Mouse (Mus musculus): Measurements from ENCODE around the gene Bcl2l15.

Gene Bcl2l15

DNA sequence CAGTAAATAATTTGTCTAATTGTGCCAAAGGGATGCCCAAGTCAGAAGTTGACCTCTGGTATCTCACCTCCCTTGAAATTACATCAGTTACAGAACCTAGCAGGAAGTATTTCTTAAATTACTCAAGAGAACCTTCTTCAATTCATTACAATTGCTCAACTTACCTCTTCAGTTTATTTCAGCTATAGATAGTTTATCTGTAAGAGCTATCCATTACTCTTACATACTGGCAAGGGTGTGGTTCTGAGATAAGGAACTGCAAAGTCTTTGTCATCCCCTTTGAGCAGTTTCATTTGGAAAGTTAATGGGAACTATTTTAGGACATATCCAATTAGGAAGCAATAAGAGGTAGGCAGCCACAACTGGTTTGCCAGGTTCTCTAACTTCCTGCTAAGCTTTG lies at the start of gene Bcl2l15:
Bcl2l15 (plus strand) TSS at position 176 of the 400 bp plus-strand sequence.
- in situ Hi-C loops (cut with MboI, MseI): loop anchor here in 1 of 2 experiments (10.0 kb wide), 1 partner anchor 388 kb away; no protein-coding TSS in a partner anchor

DNA sequence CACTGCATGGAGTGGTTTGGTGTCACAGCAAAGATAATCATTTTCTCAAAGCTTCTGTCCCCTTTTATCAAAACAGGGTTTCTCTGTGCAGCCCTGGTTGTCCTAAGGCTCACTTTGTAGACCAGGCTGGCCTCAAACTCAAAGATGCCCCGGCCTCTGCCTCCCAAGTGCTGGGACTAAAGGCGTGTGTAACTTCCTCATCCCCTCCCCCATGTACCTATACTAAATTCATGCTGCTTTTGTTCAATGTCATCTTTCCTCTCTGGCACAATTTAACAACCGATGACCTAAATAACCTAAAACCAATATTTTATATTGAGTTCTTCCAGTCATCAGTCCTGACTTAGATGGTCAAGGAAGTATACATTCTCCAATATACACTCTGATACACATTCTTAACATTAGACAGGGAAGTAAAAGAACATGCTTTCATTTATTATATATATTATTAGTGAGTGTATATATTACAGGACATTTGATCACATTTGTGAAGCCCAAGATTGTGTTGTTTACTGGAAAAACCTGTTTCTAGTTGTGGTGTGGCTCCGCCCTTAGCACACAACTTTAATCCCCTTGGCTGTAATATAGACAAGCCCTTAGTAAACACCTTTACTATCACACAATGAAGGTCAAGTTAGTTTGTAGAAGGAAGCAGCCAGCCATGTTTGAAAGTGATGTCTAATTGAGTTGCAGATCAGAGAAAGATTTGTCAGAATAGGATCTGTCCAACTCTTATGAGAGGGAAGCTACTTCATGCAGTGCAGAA lies 49.4 kb upstream of the Bcl2l15 start:
- in situ Hi-C loops (cut with MboI, MseI): no loop called here

DNA sequence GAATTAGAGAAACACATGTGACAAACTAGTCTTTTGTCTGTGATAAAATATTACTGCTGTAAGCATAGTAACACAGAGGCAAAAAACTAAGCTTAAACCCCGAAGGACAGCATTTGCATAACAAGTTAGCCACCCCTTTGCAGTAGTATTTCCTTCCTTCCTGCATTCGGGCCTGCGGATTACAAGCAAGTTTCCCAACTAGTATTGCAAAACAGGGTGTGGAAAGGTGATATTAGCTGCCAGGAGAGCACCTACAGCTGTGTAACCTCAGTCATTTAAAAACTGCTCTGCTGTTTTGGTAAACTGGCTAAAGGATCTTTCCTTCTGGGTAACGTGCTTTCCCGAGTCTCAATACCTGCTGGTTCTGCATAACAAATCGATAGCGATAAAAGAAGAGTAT lies 45.2 kb upstream of the Bcl2l15 start:
- in situ Hi-C loops (cut with MboI, MseI): no loop called here

DNA sequence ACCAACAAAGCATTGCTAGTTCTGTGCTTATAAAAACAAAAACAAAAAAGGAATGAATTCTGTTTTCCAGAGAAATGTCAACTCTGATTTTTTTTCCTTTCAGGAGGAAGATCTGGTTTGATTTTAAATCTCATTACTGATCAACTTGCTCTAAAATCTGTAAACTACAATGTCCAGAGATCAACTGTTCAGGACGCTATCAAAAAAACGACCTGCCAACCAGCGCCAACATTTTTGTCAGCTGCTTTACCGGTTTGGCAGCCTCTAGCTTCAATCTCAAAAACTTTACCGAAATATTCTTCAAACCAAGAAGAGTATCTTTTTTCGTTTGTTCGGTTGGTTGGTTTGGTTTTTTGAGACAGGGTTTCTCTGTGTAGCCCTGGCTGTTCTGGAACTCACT lies 43.3 kb upstream of the Bcl2l15 start:
- in situ Hi-C loops (cut with MboI, MseI): no loop called here

DNA sequence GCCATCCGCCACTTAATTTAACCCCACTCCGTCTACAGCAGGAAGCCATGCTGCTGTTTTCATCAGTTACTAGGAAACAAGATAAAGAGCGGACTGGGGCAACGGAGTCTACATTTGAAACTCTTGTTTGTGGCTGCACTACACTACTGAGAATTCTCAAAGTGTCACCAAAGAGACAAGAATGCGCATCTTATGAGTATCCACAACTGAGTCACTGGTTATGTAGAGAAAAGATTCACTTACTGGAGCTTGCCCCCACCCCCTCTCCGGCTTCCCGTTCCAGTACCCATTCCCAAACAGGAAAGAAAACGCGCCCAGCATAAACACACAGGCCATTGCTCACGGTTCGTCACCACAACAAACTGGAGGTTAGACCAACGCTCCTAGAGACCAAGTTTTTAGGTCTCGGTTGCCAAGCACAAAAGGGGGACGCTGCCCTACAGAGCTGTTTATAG lies 42.5 kb upstream of the Bcl2l15 start:
- in situ Hi-C loops (cut with MboI, MseI): loop anchor here (5.0 kb wide), 2 partner anchors 67 to 82 kb away; partner anchors contain the start of gene Ptpn22 (in 1 of the 2)

DNA sequence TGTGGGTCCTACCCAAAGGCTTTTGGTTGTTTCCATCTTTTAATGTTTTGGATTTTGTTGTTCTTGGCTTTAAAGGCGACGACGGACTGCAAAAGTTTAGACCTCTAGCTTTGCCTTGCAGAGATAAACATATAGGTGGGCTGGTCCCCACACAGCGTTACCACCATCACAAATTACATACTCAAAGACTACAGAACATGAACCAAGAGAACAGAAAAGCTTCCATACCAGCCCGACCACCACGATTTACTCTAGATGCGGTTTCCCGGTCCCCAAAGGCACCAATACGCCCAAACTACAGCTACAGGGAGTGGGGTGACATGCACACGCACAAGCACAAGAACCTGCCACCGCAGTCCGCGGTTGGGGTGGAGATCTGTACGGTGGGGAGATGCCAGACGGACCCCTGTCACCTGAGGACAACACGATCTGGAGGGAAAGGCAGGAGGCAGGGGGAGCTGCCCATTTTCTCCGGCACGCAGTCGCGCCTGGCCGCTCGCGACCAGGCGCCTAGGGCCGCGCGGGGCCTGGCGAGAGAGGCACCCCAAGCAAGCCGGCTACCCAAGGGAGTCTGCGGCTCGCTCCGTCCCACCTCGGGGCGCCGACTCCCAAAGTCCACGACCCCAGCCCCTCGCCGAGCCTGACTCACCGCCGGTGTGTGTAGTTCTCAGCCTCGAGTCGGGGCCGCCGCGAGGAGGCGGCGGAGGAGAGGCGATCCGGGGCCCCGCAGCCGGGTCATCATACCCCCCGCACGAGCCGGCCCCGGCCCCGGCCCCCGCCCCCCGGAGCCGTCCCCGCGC lies 41.9 kb upstream of the Bcl2l15 start:
- in situ Hi-C loops (cut with MboI, MseI): loop anchor here (5.0 kb wide), 2 partner anchors 67 to 82 kb away; partner anchors contain the start of gene Ptpn22 (in 1 of the 2)

DNA sequence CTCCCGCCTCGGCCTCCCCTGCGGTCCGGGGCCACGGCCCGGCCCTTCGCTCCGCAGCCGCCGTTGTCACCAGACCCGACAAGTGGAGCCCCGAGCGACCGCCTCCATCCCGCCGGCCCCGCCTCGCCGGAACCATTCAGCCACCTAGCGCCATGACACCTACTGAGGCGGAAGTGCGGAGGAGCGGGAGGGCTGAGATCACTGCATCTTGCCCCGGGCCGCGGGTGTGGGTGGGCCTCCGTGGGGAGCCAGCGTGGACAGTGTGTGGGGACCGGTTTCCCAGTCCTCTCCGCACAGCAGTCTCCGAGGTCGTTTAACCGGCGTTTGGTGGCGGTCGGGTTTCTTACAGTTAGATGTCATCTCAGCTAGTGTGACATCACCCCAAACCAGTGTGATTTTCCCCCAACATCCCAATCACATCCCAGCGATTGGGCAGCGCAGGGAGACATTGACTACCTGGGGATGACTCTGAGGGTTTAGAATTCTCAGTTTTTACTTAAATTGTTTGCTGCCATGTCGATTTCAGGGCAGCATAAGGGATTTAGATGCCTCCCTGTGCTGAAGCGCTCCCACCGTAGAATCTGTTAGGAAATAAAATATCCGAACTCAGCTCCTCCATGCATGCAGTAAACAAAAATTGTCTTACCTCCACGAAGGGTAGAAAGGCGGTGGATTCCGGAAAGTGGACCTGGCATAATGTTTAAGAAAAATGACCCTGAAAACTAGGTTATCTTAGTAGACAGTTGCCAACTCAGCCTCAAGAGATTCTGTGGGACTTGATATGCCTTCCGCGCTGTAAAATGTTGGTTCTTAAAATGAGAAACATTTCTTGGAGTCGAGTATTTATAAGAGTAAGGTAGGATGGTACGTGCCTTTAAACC lies 40.9 kb upstream of the Bcl2l15 start, which contains the start of gene Hipk1:
Hipk1 (minus strand) TSS at position 334 of the 881 bp plus-strand sequence.
- in situ Hi-C loops (cut with MboI, MseI): loop anchor here (5.0 kb wide), 2 partner anchors 66 to 81 kb away; partner anchors contain the start of gene Ptpn22 (in 1 of the 2)

DNA sequence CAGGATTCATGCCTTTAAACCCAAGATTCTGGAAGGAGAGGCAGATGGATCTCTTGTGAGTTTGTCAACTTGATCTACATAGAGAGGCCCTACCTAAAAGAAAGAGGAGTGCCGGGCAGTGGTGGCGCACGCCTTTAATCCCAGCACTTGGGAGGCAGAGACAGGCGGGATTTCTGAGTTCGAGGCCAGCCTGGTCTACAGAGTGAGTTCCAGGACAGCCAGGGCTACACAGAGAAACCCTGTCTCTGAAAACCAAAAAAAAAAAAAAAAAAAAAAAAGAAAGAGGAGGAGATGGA lies 40.3 kb upstream of the Bcl2l15 start:
- in situ Hi-C loops (cut with MboI, MseI): loop anchor here (5.0 kb wide), 2 partner anchors 65 to 80 kb away; partner anchors contain the start of gene Ptpn22 (in 1 of the 2)

DNA sequence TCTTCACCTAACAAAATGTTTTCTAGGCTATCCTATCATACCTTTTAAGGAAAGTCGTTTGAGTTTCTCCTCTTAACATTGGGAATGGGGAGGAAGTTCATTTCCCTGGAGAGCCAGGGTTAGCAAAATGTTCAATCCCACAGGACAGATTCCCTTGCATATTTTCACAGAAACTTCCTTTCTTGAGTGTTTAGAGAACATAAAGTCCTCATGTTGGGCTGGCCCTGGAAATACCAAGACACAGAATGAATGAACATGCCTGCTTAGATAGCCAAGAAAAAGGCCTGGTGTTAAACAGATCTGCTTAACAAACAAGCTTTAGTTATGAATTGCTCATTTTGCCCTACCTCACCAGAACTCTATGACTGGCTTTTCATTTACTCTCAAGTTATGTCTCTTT lies 39.8 kb upstream of the Bcl2l15 start:
- in situ Hi-C loops (cut with MboI, MseI): loop anchor here (5.0 kb wide), 2 partner anchors 65 to 80 kb away; partner anchors contain the start of gene Ptpn22 (in 1 of the 2)

DNA sequence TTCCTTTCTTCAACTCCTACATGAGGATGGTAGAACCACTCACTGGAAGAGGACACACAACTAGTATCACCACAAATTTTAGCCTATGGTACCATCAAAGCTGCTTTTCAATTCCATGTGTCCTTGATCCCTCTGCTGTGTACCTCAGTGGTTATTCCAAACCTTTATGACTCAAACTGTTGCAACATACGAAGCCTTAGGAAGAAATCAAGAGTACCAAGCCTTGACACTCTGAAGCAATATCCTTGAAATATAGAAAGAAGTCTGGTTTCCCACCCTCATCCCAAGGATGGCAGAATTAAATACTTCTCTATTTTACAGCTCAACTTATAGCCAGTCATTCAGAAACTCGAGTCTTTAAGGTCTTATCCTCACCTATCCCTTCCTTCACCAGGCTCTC lies 36.0 kb upstream of the Bcl2l15 start:
- in situ Hi-C loops (cut with MboI, MseI): no loop called here

DNA sequence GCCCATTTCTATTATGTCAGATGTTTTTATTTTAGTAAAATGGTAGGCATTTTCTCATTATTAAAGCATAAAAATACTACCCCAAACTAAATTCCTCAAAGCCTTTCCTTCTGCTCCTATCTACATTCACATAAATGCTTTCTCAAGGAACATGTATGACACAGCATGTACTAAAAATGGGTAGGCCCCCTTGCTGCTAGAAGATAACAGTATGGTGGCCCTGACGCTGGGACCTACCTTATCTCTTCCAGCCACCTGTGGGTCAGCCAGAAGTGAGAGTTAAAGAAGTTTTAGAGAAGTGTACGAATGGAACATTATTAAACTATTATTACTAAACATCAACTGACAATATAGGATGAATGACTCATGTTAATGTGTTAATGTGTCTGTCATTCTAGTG lies 32.9 kb upstream of the Bcl2l15 start:
- in situ Hi-C loops (cut with MboI, MseI): no loop called here

DNA sequence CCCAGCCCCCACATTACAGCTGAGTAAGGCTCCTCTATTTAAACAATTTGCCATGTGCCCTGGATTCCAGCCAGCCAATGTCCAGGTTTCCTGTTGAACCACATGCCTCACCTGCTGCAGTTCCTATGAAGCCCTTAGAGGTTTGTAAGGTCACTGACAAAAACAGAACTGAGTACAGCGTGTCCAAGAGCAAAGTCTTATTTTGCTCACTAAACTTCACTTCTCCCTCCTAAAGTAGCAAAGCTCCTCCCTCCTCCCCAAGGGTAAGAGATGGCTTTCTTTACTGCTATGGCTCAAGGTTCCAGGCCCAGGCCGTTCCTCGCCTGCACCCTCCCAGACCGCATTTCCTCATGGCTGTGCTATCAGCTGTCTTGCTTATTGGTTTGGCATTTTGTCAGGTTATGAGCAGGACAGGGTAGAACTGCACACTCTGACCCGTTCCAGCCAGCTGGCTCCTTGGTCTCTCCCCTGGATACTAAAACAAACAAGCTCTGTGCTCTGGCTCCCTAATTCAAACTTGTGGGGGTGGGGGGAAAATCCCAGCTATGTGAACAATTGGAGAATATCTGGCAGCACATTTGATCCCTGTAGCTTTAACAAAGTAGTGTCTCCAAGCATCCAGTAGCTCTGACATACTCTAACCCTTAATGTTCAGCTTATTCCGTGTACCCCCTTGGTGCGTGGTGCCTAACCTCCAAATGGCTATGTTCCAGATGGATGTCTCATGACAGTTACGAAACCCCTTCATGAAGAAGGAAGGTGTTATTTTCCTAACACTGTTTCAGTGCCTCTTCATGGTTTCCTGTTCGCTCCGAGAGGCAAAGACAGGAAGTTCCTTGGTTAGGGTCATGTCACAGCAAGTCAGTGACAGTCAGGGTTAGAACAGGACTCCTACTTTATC lies 30.5 kb upstream of the Bcl2l15 start:
- in situ Hi-C loops (cut with MboI, MseI): no loop called here

DNA sequence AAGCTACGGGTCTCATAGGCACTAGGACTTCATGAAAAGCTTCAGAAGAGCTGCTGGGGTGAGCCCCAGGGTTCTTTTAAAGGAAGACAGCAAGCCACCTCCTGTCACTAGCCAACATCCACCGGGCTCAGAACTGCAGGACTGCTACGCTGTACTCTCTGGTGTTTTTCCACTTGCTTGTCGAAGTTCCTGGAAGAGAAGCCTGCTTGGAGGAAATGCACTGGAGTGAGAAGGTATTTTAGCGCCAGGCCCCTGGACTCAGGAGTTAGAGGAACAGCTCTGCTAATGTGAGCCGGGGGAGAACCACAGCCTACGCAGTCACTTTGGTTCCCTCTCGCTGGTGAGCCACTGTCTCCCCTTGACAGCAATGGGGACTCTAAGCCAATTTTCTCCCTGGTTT lies 29.5 kb upstream of the Bcl2l15 start:
- in situ Hi-C loops (cut with MboI, MseI): no loop called here

DNA sequence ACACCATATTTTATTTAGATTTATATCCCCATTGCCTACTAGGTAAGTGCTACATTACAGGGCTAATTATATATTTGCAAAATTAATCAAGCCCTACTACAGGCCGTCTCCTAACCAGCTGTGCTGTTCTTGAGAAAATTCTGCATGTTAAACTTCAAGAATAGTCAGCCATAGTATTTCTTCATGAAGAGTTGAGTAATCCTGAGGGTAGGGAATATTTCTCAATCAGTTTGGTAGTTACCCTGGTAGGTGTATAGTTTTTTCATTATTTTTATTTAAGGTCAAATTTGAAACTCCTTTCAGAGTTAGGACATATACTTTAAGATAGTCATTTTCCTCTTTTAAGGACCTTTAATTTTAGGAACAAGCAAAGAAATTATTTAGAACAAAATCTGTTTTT lies 26.7 kb upstream of the Bcl2l15 start:
- in situ Hi-C loops (cut with MboI, MseI): no loop called here

DNA sequence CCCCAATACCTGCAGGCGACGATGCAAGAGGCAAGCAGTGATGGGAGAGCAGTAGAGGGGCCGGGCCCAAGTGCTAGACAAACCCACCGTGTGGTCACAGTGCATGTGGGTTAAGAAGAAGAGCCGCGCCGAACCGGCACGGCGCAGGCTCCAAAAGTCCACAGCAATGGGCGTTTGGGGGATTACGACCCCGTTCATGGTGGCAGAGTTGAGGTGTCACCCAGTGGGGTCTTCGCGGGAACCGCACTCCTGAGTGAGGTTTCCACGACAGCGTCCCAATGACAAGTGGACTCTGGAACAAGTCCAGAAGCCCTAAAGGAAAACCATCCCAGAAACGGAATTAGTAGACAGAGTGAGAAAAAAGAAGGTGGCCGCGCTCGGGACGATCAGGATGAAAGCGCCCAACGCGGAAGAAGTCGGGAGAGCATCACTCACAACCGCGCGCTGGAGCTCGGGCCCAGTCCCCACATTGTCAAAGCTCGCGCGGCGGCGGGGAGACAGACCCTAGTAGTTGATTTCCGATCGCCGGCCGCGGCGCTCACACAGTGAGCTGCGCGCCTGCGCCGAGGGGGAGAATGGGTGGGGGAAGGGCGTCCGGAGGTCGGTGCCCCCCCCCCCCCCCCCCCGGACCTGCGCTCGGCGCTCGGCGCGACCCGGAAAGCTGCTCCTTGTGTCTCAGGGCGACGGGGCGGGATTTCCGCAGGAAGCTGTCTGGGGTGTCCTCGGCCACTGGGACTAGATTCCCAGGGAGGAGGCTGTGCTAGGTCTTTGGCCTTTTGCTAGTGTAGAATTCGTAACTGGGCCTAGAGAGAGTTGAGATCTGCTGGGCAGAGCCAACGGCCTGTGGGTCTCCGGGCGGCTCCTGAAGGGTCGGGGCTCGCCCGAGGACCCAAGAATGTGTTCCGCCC lies 23.3 kb upstream of the Bcl2l15 start, which contains the start of the genes Dclre1b, Ap4b1 and Gm43064:
Dclre1b (minus strand) TSS at position 554 of the 908 bp plus-strand sequence.
Ap4b1 (plus strand) TSS at position 630 of the 908 bp plus-strand sequence.
Gm43064 (plus strand) TSS at position 683 of the 908 bp plus-strand sequence.
- in situ Hi-C loops (cut with MboI, MseI): no loop called here

DNA sequence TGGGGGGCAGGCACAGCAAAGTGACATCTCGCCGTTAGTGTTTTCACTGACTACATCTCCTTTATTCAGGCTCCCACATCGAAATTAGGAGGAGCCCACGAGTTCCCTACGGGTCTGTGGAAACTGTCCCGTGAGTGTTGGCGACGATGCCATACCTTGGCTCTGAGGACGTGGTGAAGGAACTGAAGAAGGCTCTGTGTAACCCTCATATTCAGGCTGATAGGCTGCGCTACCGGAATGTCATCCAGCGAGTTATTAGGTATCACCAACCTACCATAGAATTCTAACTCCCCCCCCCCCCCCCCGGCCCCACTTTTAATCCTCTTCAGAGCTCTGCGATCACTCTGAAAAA lies 22.6 kb upstream of the Bcl2l15 start:
- in situ Hi-C loops (cut with MboI, MseI): loop anchor here (5.0 to 10.0 kb wide), 2 partner anchors 63 to 625 kb away; no protein-coding TSS in a partner anchor

DNA sequence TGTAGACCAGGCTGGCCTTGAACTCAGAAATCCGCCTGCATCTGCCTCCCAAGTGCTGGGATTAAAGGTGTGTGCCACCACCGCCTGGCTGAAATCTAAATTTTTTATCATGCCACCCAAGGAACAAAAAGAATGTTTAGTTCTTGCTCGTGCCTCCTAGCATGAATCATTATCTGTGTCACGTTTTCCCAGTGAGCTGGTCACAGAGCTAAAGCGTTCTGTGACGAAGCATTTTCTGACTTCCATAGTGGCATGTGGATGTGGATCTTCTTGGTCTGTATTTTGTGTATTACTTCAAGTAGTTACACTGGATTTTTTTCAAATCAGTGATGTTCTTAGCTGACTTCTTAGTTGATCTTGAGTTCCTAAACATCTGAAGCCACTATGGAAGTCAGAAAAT lies 21.4 kb upstream of the Bcl2l15 start:
- in situ Hi-C loops (cut with MboI, MseI): loop anchor here (5.0 to 10.0 kb wide), 2 partner anchors 61 to 624 kb away; no protein-coding TSS in a partner anchor

DNA sequence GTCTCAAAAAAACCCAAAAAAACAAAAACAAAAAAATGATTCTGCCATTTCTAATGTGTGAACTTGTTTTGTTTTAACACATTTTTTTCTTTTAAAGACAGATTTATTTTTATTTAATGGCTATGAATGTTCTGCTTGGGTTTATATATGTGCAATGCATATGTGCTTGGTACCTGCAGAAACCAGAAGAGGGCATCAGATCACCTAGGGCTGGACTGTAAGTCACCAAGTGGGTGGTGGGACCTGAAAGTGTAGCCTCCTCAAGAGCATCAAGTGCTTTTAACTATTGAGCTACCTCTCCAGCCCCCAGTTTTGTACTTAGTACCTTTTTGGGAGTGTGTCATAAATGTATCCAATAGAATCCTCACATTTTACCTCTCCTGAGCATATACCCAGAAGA lies 4.9 kb upstream of the Bcl2l15 start:
- in situ Hi-C loops (cut with MboI, MseI): loop anchor here in 1 of 2 experiments (10.0 kb wide), 1 partner anchor 277 kb away; no protein-coding TSS in a partner anchor

DNA sequence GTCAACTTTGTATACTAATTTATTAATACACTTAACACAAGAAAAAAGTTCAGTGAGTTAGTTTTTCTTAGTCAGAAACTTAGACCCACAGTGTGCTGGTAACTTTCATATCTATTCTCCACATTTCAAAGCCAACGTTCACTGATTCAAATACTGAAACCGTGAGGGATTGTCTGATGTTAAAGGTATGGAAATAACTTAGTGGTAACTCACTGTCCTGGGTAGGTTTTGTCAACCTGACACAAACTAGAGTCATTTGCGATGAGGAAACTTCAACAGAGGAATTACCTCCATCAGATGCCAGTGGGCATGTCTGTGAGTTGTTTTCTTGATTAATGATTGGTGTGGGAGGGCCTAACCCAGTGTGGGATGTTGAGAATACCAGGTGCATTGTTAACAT lies 3.4 kb upstream of the Bcl2l15 start:
- in situ Hi-C loops (cut with MboI, MseI): loop anchor here in 1 of 2 experiments (10.0 kb wide), 1 partner anchor 276 kb away; no protein-coding TSS in a partner anchor

All from T-helper 17 cell (primary cell).